Mouse (Mus musculus): ENCODE measurements at regions not wholly inside any gene's neighbourhood (a gene's known extent, or its start where the extent isn't known, plus 50 kb on each side); places are given as distances from the start of the nearest gene placed in this dataset.
"Not testable (repeated sequence)": the region's sequence is repeated elsewhere in the genome, so short reads cannot be mapped to it uniquely, and the experiment has no call there.

DNA sequence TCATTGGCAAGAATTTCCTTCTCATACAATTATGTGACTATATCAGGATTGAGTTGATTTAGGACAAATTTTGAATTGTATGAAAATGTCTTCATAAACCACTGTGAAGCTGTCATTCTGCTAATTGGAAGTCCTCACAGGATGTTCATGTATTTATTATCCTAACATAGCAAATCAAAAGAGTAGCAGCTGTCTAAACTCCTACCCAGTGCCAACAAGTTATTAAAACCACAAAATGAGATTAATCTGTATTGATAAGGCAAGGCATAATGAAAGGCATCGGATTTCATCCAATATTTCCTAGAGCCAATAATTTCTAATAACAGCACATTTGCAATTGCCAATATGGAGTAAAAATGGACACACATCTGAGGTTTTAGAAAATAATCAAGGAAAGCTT is 217.6 kb upstream of the Tmprss15 start:
- no peak for DNase-seq

DNA sequence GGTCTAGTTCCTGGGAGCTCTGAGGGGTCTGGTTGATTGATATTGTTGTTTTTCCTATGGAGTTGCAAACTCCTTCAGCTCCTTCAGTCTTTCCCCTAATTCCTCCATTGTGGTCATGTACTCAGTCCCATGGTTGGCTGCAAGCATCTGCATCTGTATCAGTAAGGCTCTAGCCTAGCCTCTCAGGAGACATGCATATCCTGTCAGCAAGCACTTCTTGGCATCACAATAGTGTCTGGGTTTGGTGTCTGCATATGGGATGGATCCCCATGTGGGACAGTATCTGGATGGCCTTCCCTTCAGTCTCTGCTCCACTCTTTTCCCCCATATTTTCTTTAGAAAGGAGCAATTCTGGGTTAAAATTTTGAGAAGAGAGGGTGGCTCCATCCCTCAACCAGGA is 205.7 kb upstream of the Tmprss15 start:
- not testable (repeated sequence) for DNase-seq

DNA sequence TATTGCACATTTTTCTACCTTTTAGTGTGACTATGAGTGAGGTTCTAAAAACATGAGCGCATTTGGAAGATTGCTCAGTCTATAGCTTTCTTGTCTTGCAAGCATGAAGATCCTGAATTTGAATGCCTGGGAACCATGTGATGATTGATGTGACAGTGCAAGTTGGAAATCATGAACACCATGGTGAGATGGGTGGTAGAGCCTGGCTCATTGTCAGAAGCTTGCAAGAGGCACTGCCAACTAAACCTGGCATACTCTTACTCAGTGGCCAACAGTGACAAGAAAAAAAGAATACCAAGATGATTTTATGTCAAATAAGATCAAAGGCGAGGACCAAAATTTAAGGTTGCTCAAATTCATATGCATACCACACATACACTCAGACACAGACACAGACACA is 188.1 kb upstream of the Tmprss15 start:
- no peak for DNase-seq

DNA sequence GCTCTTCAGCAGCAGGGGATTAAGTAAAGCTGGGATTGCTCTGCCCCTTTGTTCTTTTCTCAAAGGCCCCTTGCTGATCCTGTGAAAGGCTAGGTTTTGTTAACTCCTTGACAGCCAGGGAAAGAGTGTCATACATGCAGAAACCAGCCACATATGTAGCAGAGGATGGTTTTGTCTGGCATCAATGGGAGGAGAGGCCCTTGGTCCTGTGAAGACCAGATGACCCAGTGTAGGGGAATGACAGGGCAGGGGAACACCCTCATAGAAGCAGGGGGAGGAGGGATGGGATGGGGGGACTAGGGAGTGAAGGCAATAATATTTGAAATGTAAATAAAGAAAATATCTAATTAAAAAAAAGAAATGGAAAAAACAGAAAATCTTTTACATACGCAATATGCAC is 165.6 kb upstream of the Tmprss15 start:
- no peak for DNase-seq

DNA sequence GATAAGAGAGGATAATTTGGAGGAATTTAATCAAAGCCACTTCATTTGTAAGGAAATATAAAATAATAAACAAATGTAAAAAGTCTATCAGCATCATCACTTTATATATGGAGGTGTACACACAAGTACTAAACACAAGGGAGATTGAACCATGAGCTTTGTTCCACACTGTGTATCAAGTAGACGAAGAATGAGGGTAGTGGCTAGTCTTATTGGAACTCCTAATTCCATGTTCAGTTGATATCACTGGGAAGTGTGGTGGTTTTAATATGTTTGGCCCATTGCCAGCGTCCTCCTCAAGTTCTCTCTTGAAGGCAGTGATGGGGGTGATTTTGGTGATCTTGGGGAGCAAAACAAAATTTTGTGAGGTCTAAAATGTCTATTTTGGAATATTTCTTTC is 165.2 kb upstream of the Tmprss15 start:
- DNase-seq, result no peak

DNA sequence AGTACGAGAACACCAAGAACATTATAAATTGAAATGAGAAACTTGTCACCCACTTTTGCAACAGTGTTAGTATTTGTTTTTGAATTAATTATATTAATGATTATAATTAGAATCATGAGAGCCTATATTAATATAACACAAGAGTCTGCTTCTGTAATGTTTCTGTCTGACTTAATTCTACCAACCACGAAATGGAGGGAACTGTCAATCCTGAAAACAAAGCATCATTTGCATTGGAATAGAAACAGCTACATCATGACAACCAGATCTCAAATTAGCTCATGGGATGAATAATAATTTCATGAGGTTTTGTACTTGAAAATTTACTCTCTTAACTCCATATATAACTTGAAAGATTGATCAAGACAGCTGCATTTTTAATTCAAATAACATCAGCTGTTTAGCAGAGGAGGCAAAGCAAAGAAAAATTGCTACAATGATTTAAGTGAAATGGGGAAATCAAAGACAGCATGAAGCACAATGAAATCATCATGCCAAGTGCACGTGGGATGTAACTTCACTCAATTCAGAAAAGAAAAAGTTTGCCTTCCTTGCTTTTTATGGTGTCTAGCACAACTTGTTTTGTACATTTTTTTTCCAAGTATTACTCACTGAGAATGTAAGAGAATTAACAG is 150.1 kb upstream of the Tmprss15 start:
- DNase-seq, result no peak

DNA sequence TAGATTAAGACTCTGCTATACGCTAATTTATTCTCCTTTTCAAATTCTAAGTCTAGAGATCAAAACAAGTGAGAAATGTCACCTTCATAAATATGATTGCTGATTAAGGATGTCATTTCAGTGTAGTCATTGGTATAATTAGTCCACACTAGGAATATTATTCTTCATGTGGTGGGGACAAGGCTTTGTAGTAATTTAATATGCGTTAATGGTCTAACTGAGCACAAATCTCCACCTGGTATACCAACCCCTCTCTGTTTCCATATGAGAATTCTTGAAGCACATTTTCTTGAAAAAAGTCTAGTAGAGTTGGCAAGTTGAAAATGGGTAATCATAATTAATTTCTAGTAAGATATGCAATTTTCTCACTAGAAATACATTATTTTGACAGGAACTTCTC is 149.3 kb upstream of the Tmprss15 start:
- no peak for DNase-seq

DNA sequence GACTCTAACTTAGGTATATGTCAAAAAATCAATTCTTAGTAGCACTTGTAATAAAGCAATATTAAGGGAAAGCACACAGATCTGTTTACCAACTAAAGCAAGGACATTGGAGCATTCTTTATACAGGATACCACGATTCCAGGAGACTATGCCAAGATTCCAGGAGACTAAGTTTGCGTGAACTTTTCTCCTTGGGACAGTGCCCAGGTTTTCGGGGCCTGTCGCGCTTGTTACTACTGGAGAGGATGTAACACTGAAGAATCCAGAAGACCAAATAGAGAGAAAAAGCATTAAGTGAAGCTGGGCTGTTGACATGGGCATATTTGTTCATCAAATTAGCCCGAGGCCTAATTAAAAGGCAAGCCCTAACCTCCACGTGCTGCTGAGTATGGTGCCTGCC is 100.3 kb upstream of the Tmprss15 start:
- DNase-seq, result no peak

DNA sequence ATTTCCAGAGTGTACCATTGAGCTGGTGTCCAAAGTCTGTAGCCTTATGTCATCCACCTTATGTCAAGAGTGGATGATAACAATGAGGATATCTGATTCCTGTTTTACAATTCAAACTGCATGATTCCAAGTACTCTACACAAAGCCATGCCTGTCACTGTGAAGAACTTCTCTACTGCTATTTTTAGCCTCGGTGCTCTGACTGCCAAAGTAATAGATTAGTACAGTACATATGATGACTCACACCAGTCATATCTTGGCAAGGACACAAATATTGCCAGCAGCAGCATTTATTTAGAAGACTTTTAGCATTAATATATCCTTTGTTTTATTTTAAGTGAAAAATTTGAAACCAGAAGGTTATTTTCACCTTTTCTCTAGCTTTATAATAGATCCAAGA is 95.6 kb upstream of the Tmprss15 start:
- no peak for DNase-seq

DNA sequence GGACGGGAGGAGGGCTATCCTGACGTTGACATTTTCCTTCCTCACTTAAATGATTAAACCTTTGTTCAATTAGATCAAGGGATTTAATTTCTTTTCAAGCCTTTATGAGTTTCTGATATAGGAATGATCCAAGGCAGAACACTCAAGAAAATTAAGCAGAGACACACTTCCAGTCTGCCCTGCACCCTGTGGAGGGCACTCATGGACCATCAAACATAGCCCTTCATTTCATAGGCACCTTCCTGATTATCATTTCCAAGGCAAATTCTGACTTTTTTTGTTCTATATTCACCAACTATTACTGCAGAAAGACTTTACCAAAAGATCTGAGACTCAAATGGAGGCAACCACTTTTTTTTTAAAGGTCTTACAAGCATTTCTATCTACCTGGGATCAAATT is 91.6 kb upstream of the Tmprss15 start:
- no peak for DNase-seq

DNA sequence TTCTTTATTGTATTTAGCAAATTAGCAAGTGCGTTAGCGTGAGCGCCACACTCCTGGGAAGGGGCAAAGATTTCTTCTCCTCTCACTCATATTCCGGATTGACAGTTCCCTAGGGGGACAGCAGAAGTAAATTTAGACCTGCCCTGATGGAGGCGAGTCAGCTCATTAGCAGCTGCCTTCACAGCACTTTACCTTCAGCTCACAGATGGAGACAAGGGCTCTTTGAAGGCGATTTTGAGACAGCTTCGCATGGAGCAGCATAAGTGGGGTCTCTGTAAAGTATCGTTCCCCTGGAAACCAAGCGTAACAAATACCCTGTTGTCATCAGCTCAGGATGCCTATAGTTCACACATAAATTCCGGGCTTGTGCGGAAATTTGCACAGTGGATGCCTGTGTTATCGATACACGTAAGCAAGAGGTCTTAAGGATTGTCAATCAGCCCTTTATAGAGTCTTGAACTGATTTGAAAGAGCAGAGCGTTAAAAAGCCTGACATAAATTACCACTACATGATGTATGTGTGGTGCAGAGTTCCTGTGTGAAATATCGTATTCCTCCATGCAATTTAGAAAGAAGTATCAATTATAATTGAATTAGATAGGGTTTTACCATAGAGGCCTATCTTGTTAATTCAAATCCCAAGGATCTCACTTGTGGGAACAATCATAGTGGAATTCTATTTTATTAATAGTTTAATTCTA is 86.6 kb upstream of the Tmprss15 start:
- no peak for DNase-seq

DNA sequence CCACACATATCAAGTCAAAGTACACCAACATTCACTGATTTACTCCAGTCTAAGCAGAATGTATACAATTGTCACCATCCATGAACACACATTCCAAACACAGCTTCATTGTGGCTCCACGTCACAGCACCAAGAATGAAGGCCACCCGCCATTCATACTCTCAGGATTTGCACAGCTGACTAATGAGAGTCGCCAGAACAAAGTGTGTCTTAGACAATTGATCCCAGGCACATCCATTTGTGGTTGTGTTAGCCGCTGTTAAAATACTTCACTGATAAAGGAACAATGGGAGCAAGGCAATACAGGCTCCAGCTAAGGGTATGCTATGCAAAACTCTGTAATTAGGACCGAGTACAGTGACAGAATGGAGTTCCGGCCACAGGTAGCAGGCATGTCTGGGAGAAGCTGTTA is 85.9 kb upstream of the Tmprss15 start:
- no peak for DNase-seq

DNA sequence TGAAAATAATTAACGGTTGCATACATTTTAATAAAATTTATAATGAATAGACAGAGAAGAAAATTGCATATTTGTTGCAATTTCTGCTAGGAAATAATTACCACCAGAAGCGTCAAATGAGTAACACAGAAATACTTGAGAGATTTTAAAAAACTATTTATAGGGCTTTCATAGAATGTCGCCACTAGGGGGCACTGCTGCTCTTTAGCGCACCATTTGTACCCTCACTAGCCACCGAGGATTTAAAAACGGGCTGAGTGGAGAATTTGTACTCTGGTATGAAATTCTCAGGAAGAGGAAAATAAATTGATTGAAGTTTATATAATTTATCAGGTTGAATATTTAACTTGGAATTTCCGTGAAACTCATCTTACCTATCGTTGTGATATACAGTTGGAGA is 77.3 kb upstream of the Tmprss15 start:
- peak; percentile 22 for DNase-seq

DNA sequence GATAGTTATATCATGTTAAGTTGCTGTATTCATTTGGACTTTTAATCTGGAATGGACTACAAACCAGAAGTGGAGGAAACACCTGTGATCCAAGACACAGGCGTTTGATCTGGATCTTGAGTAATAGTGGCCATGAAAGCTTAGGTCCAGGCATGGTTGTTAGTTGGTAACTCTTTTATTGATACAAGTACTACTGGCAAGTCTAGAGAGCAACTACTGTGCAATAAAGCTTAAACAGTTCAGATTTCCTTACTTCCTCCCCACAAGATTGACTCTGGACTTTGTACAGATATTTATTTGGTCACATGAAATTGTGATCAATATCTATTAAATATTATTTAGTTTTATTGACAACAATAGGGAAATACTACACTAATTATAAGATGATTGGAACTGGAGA is 51.9 kb upstream of the Tmprss15 start:
- DNase-seq, result no peak
